Mouse (Mus musculus): ENCODE measurements around the gene Inha. TPM values are rescaled to one million over a fixed set of nuclear protein-coding genes. Genes with fewer than 3 reads are reported as not detected.

The Inha gene
- 170 TPM for polyA plus RNA-seq (2014; fragmentation: Illumina TruSeq; extraction: RNeasy Lipid Tissue Mini Kit (QIAGEN cat#74804))

DNA sequence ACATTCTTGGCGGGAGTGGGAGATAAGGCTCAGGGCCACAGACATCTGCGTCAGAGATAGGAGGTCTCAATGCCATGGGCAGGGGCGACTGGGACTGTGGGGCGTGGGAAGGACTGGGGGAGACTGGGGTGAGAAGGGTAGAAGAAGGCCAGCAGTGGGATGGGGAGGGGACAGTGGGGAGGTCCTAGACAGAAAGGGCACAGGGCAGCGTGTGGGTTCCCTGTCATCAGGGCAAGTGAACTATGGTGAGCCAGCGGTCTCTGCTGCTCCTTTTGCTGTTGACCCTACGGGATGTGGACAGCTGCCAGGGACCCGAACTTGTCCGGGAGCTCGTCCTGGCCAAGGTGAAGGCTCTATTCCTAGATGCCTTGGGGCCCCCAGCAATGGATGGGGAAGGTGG, at the start of gene Inha:
Gene Inha (plus strand): TSS at position 72 of the 400 bp plus-strand sequence.

GRCm38 (mm10) chr1:75478916-75479634, 27.8 kb upstream of the Inha start, which contains the start of the genes Chpf and Tmem198:
Chpf (minus strand) TSS chr1:75479307.
Tmem198 (plus strand) TSS chr1:75479532.

GRCm38 (mm10) chr1:75505956-75506831, 683 bp upstream of the Inha start, which contains the start of gene Obsl1:
Obsl1 (minus strand) TSS chr1:75506452.

GRCm38 (mm10) chr1:75521321-75522031, 14.6 kb downstream of the Inha start, which contains the start of gene Stk11ip:
Stk11ip (plus strand) TSS chr1:75521529.

GRCm38 (mm10) chr1:75545965-75546956, 39.4 kb downstream of the Inha start, which contains the start of gene Slc4a3:
Slc4a3 (plus strand) TSS chr1:75546266.

Other genes starting within 250 kb of the Inha start
- gene Ptprn, start 242.6 kb upstream of the Inha start, polyA plus RNA-seq (2014; fragmentation: Illumina TruSeq; extraction: RNeasy Lipid Tissue Mini Kit (QIAGEN cat#74804)) = not detected
- gene Resp18, start 228.7 kb upstream of the Inha start, polyA plus RNA-seq (2014; fragmentation: Illumina TruSeq; extraction: RNeasy Lipid Tissue Mini Kit (QIAGEN cat#74804)) = not detected
- gene Dnpep, start 189.1 kb upstream of the Inha start, polyA plus RNA-seq (2014; fragmentation: Illumina TruSeq; extraction: RNeasy Lipid Tissue Mini Kit (QIAGEN cat#74804)) = 3.9 TPM
- 2.7 TPM for gene Des, start 146.7 kb upstream of the Inha start, polyA plus RNA-seq (2014; fragmentation: Illumina TruSeq; extraction: RNeasy Lipid Tissue Mini Kit (QIAGEN cat#74804))
- gene Speg, start 131.8 kb upstream of the Inha start, polyA plus RNA-seq (2014; fragmentation: Illumina TruSeq; extraction: RNeasy Lipid Tissue Mini Kit (QIAGEN cat#74804)) = 3.6 TPM
- 5.9 TPM for gene Gmppa, start 71.1 kb upstream of the Inha start, polyA plus RNA-seq (2014; fragmentation: Illumina TruSeq; extraction: RNeasy Lipid Tissue Mini Kit (QIAGEN cat#74804))
- not detected for gene Asic4, start 56.6 kb upstream of the Inha start, polyA plus RNA-seq (2014; fragmentation: Illumina TruSeq; extraction: RNeasy Lipid Tissue Mini Kit (QIAGEN cat#74804))
- gene Chpf, start 27.8 kb upstream of the Inha start, polyA plus RNA-seq (2014; fragmentation: Illumina TruSeq; extraction: RNeasy Lipid Tissue Mini Kit (QIAGEN cat#74804)) = 0.77 TPM
- gene Tmem198, start 27.5 kb upstream of the Inha start, polyA plus RNA-seq (2014; fragmentation: Illumina TruSeq; extraction: RNeasy Lipid Tissue Mini Kit (QIAGEN cat#74804)) = not detected
- gene Obsl1, start 625 bp upstream of the Inha start, polyA plus RNA-seq (2014; fragmentation: Illumina TruSeq; extraction: RNeasy Lipid Tissue Mini Kit (QIAGEN cat#74804)) = 5.4 TPM
- gene Stk11ip, start 14.5 kb downstream of the Inha start, polyA plus RNA-seq (2014; fragmentation: Illumina TruSeq; extraction: RNeasy Lipid Tissue Mini Kit (QIAGEN cat#74804)) = 2.5 TPM
- gene Slc4a3, start 39.2 kb downstream of the Inha start, polyA plus RNA-seq (2014; fragmentation: Illumina TruSeq; extraction: RNeasy Lipid Tissue Mini Kit (QIAGEN cat#74804)) = 0.31 TPM